Mouse (Mus musculus) embryonic facial prominence, embryonic 13.5 days (tissue): ENCODE measurements around the gene Prkab2. TPM values are rescaled to one million over a fixed set of nuclear protein-coding genes. Genes with fewer than 3 reads are reported as not detected.

Source experiments
- microRNA-seq: library from miRNA; unstranded; fragments of <30 nt; microRNA quantifications from one replicate; pipeline ENCODE4, GENCODE M21; 2016
- polyA plus RNA-seq: library from polyadenylated mRNA; unstranded; fragments of >200 nt; fragmentation: Nextera tagmentation; extraction: Ambion mirVana; gene quantifications from 2 replicates; pipeline ENCODE4 v1.2.1, GENCODE M21; 2015

The Prkab2 gene
- polyA plus RNA-seq, 1 experiment from 2014 or later, result 6.7 TPM

Small RNAs within 50 kb of the gene (microRNA-seq; reads per million reads assigned to microRNA genes)
- gene Mir7225, result not detected

Other genes with a start within 250 kb of the Prkab2 start
- gene Olfr1402, start 236.2 kb upstream of the Prkab2 start, polyA plus RNA-seq, result not detected in 2 replicates
- gene Chd1l, start 48.0 kb upstream of the Prkab2 start, polyA plus RNA-seq, result 16.0 and 17.7 TPM in 2 replicates
- 2.1 and 3.1 TPM in 2 replicates for gene Fmo5, start 29.4 kb upstream of the Prkab2 start, polyA plus RNA-seq
- gene Gm17651, start 16.5 kb downstream of the Prkab2 start, polyA plus RNA-seq, result not detected in 2 replicates
- 21.9 and 27.7 TPM in 2 replicates for gene Pde4dip, start 230.5 kb downstream of the Prkab2 start, polyA plus RNA-seq
- gene Sec22b, start 243.0 kb downstream of the Prkab2 start, polyA plus RNA-seq, result 141 and 145 TPM in 2 replicates